Mouse (Mus musculus) left cerebral cortex, postnatal 14 days (tissue): Measurements from ENCODE around the gene Cenpp. TPM values are rescaled to one million over a fixed set of nuclear protein-coding genes. Genes with fewer than 3 reads are reported as not detected.

ENCODE experiments used
- DNase-seq, 2 experiments: peaks; one replicate each; pipeline ENCODE4 v3.0.0; 2021 to 2022; ENCODE audit warnings: low spot score in 2 of 2, mixed read lengths in 1 of 2
- intact Hi-C: fragments of 180-260 bp; cut with DNase I; formaldehyde crosslinking; loops from one replicate; pipeline ENCODE4 v1.15.1; 2025
- total RNA-seq, 2 experiments: library from RNA; stranded (reverse); gene quantifications; 2 replicates each; pipeline ENCODE4 v1.2.3; 2021

Cenpp gene
- total RNA-seq, 2 experiments from 2014 or later: 0.92 to 1.5 TPM

DNA sequence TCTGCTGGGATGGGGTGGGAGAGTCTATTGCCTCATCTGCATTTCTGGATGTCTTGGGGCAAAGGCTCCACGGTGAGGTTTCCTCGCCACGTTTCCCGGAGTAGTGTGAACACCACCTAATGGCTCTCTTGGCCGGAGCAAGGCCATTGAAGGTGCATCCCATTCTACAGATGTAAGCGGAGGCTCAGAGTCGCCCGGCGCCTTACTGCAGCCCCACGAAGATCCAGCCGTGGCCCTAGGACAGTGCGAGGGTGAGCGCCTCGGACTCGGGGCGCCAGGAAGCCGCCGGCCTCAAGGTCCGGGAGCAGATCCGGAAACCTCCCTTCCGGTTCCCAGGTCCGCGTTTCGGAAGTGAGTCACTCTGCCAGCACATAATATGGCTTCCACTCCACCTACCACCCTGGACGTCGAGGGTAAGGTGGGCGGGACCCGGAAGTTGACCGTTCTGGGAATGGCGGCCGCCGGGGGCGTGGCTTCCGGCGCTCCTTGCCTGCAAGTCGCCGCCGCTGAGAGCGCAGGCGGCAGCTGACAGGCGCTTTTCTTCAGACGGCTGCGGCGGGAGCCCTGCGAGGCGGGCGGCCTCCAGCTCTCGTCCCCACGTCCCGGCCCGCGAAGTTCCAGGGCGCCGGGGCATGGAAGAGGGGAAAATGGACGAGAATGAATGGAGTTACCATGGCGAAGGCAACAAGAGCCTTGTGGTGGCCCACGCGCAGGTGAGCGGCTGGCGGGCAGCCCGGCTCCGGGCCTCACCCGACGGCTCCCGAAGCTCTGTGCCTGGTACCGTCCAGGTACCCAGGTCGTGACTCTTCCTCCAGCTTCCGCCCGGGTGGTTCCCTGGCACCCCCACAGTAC is 231.6 kb downstream of the Cenpp start, which contains the start of gene Ippk:
Gene Ippk, plus strand, starts transcription at position 496 of the 852 bp plus-strand sequence.
- peak; percentile 98 to 99 for DNase-seq
- intact Hi-C loops: no loop called here

Other genes with a start within 250 kb of the Cenpp start
- 10 to 100 TPM; 12.8 to 14.2 TPM for gene Ippk, start 231.5 kb downstream of the Cenpp start, total RNA-seq
- gene Tes3-ps, start 159.5 kb downstream of the Cenpp start, total RNA-seq: 1 to 10 TPM; 1.3 to 2.4 TPM
- gene Ecm2, start 148.0 kb downstream of the Cenpp start, total RNA-seq: 1 to 10 TPM; 2.0 to 2.4 TPM
- 1 to 10 TPM; 1.4 to 1.9 TPM for gene Aspn, start 108.3 kb downstream of the Cenpp start, total RNA-seq
- 1 to 10 TPM; 1.5 to 1.9 TPM for gene Omd, start 70.3 kb downstream of the Cenpp start, total RNA-seq
- 1 to 10 TPM; 5.4 to 7.3 TPM for gene Ogn, start 44.7 kb downstream of the Cenpp start, total RNA-seq
- 10 to 100 TPM; 21.3 to 24.7 TPM for gene Nol8, start 293 bp upstream of the Cenpp start, total RNA-seq
- gene Iars, start 29.3 kb upstream of the Cenpp start, total RNA-seq: 10 to 100 TPM; 68.0 to 72.7 TPM
- not detected for gene Gm30302, start 146.2 kb upstream of the Cenpp start, total RNA-seq